Mouse (Mus musculus): ENCODE data around the gene Adam10. TPM values are rescaled to one million over a fixed set of nuclear protein-coding genes. Genes with fewer than 3 reads are reported as not detected.

Gene Adam10
- 93.6 and 99.7 TPM in 2 replicates for polyA plus RNA-seq (2015; fragmentation: Nextera tagmentation; extraction: Ambion mirVana)

GRCm38 (mm10) chr9:70678682-70679131 is at the start of gene Adam10:
Gene Adam10 (plus strand): TSS chr9:70678997.
- peak; percentile 99 for ATAC-seq (ENCODE audit: low read depth)
- Histone ChIP-seq H3K4me2 (peak within 1 kb of the TSS; percentile 89), H3K9ac (peak within 1 kb of the TSS; percentile 98), H3K36me3 (no peaks in the 10 kb centered on the region), H3K4me1 (replicated peaks) (peaks cover 31% of the 10 kb centered on the region), H3K27me3 (no peaks in the 10 kb centered on the region), H3K4me3 (peak within 1 kb of the TSS; percentile 97), H3K27ac (replicated peaks) (peak within 1 kb of the TSS; percentile 99), H3K9me3 (no peaks in the 10 kb centered on the region)
- under 1% methylated on average over 48 of the region's 48 CpGs for WGBS

DNA sequence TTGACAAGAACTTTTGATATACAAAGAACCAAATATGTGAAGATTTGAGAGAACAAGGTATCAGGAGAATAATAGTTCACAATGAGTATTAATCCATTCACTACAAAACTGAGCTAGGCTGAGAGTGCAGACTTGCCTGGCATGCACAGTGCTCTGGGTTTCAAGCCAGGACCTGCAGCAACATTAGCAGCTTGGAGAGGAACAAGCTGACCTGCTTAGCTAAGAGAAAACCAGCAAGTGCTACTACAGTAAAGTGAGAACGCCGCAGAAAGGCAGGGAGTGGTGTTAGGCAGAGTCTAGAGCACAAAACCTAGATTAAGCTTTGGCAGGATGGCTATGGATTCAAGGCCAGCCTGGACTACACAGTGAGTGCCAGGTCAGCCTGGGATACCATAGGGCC is 49.1 kb upstream of the Adam10 start:
- Histone ChIP-seq H3K27me3 (no peaks in the 10 kb centered on the region), H3K9me3 (no peaks in the 10 kb centered on the region), H3K36me3 (peaks cover 30% of the 10 kb centered on the region), H3K4me2 (no peak overlapping the region), H3K9ac (no peak overlapping the region), H3K27ac (replicated peaks) (no peak overlapping the region), H3K4me3 (no peak overlapping the region), H3K4me1 (replicated peaks) (no peaks in the 10 kb centered on the region)
- 89% methylated on average over 2 of the region's 2 CpGs for WGBS
- no peak for ATAC-seq (ENCODE audit: low read depth)

- Histone ChIP-seq H3K9ac (no peak overlapping the region), H3K27me3 (no peaks in the 10 kb centered on the region), H3K4me2 (no peak overlapping the region), H3K4me1 (replicated peaks) (no peaks in the 10 kb centered on the region), H3K4me3 (no peak overlapping the region), H3K9me3 (no peaks in the 10 kb centered on the region), H3K27ac (replicated peaks) (no peak overlapping the region), H3K36me3 (peaks cover 26% of the 10 kb centered on the region)
- WGBS = 32% methylated on average over 5 of the region's 5 CpGs
- ATAC-seq (ENCODE audit: low read depth) = no peak
Measured at GRCm38 (mm10) chr9:70631665-70632064, 47.1 kb upstream of the Adam10 start.

- no peaks in the 10 kb centered on the region for H3K9me3 ChIP-seq
- WGBS = 82% methylated on average over 2 of the region's 2 CpGs
- H3K27ac ChIP-seq (replicated peaks) = no peak overlapping the region
- H3K9ac ChIP-seq = no peak overlapping the region
- ATAC-seq (ENCODE audit: low read depth) = no peak
- H3K4me3 ChIP-seq = no peak overlapping the region
- H3K36me3 ChIP-seq = peaks cover 25% of the 10 kb centered on the region
- no peaks in the 10 kb centered on the region for H3K4me1 ChIP-seq (replicated peaks)
- H3K27me3 ChIP-seq = no peaks in the 10 kb centered on the region
- no peak overlapping the region for H3K4me2 ChIP-seq
Measured at GRCm38 (mm10) chr9:70636748-70637147, 42.0 kb upstream of the Adam10 start.

DNA sequence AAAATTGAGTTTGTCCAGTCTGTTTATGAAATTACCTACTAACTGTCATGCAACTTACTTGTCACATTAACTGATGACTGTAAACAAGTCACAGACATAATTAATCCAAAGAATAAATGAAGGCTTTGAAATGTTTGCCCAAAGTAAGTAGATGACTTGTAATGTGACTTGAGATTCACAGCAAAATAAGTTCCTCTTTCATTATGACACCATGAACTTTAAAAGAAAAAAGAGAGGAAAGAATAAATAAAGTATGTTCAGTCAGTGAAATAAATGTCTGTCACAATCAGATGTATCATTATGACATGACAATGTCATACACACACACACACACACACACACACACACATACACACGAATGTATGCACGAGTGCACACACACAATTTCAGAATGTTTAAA is 28.5 kb upstream of the Adam10 start:
- ATAC-seq (ENCODE audit: low read depth) = no peak
- WGBS = 83% methylated on average over 2 of the region's 2 CpGs
- Histone ChIP-seq H3K36me3 (0 out of 2 replicates have a peak, but pooled peaks cover 3% of the 10 kb centered on the region), H3K27me3 (no peaks in the 10 kb centered on the region), H3K4me1 (replicated peaks) (peaks cover 35% of the 10 kb centered on the region), H3K4me3 (no peak overlapping the region), H3K4me2 (no peak overlapping the region), H3K9me3 (no peaks in the 10 kb centered on the region), H3K27ac (replicated peaks) (no peak overlapping the region), H3K9ac (no peak overlapping the region)

DNA sequence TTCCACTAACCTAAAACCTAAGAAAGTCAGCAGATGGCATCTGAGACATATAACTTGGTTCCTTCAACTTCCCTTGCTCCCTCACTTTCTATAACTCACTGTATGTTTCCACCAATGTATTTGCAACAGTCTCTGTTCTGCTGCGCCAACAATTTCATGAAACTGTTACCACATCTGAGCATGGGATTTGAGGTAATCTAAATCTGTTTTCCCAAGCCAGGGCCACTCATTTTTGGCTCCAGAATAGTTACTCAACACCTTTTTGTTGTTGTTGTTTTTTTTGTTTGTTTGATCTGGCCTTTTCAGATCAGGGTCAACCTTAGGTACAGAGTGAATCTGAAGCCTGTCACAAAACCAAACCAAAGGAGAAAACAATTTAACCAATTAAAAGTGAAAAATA is 27.8 kb upstream of the Adam10 start:
- H3K4me2 ChIP-seq = no peak overlapping the region
- H3K9ac ChIP-seq = no peak overlapping the region
- WGBS = 98% methylated on average over 1 of the region's 1 CpGs
- 0 out of 2 replicates have a peak, but pooled peaks cover 3% of the 10 kb centered on the region for H3K36me3 ChIP-seq
- H3K4me3 ChIP-seq = no peak overlapping the region
- H3K4me1 ChIP-seq (replicated peaks) = peaks cover 41% of the 10 kb centered on the region
- no peak overlapping the region for H3K27ac ChIP-seq (replicated peaks)
- H3K27me3 ChIP-seq = no peaks in the 10 kb centered on the region
- no peaks in the 10 kb centered on the region for H3K9me3 ChIP-seq
- ATAC-seq (ENCODE audit: low read depth) = no peak

GRCm38 (mm10) chr9:70652221-70652620 is 26.6 kb upstream of the Adam10 start:
- Histone ChIP-seq H3K4me2 (peak overlapping the region; percentile 72; the same call in 1 of the 2 replicates), H3K27me3 (no peaks in the 10 kb centered on the region), H3K4me1 (replicated peaks) (peaks cover 42% of the 10 kb centered on the region), H3K4me3 (no peak overlapping the region), H3K27ac (replicated peaks) (no peak overlapping the region), H3K9ac (no peak overlapping the region), H3K9me3 (no peaks in the 10 kb centered on the region), H3K36me3 (0 out of 2 replicates have a peak, but pooled peaks cover 3% of the 10 kb centered on the region)
- 78% methylated on average over 2 of the region's 2 CpGs for WGBS
- no peak for ATAC-seq (ENCODE audit: low read depth)

DNA sequence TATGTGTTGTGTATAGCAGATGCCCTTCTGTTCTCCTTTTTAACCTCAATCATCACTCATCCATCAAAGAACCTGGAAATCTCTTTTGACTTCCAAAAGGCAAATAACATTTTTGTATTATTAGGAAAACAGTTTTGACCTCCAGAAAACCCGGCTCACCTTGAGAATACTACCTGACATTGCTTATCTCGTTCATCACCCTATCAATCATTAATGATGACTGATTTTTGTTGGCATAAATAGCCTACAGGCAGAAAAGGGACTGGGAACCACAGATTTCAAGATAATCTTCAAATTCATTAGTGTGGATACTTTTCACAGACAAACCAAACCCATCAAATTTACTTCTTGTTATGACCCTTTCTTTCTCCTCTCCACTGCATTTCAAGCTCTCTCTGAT is 24.9 kb upstream of the Adam10 start:
- ATAC-seq (ENCODE audit: low read depth) = no peak
- H3K4me3 ChIP-seq = peak overlapping the region; percentile 96
- H3K27ac ChIP-seq (replicated peaks) = 0 out of 2 replicates have a peak overlapping the region, but pooled peaks have one; percentile 33
- H3K4me1 ChIP-seq (replicated peaks) = peaks cover 46% of the 10 kb centered on the region
- H3K9me3 ChIP-seq = no peaks in the 10 kb centered on the region
- no peaks in the 10 kb centered on the region for H3K27me3 ChIP-seq
- 76% methylated on average over 2 of the region's 2 CpGs for WGBS
- H3K4me2 ChIP-seq = peak overlapping the region; percentile 72
- H3K36me3 ChIP-seq = 0 out of 2 replicates have a peak, but pooled peaks cover 3% of the 10 kb centered on the region
- peak overlapping the region; percentile 57 for H3K9ac ChIP-seq

- Histone ChIP-seq H3K27ac (replicated peaks) (0 out of 2 replicates have a peak overlapping the region, but pooled peaks have one; percentile 33), H3K4me2 (peak overlapping the region; percentile 72), H3K9me3 (no peaks in the 10 kb centered on the region), H3K27me3 (no peaks in the 10 kb centered on the region), H3K4me3 (peak overlapping the region; percentile 96), H3K9ac (peak overlapping the region; percentile 57), H3K4me1 (replicated peaks) (peaks cover 46% of the 10 kb centered on the region), H3K36me3 (0 out of 2 replicates have a peak, but pooled peaks cover 3% of the 10 kb centered on the region)
- 61% methylated on average over 4 of the region's 4 CpGs for WGBS
- no peak for ATAC-seq (ENCODE audit: low read depth)
Measured at GRCm38 (mm10) chr9:70654496-70654895, 24.3 kb upstream of the Adam10 start.

- Histone ChIP-seq H3K4me3 (peak overlapping the region; percentile 96), H3K9ac (peak overlapping the region; percentile 97), H3K27ac (replicated peaks) (no peak overlapping the region), H3K27me3 (no peaks in the 10 kb centered on the region), H3K36me3 (no peaks in the 10 kb centered on the region), H3K9me3 (no peaks in the 10 kb centered on the region), H3K4me2 (peak overlapping the region; percentile 72), H3K4me1 (replicated peaks) (peaks cover 46% of the 10 kb centered on the region)
- ATAC-seq (ENCODE audit: low read depth) = no peak
- WGBS = 51% methylated on average over 2 of the region's 2 CpGs
Measured at GRCm38 (mm10) chr9:70655764-70656129, 23.1 kb upstream of the Adam10 start.

DNA sequence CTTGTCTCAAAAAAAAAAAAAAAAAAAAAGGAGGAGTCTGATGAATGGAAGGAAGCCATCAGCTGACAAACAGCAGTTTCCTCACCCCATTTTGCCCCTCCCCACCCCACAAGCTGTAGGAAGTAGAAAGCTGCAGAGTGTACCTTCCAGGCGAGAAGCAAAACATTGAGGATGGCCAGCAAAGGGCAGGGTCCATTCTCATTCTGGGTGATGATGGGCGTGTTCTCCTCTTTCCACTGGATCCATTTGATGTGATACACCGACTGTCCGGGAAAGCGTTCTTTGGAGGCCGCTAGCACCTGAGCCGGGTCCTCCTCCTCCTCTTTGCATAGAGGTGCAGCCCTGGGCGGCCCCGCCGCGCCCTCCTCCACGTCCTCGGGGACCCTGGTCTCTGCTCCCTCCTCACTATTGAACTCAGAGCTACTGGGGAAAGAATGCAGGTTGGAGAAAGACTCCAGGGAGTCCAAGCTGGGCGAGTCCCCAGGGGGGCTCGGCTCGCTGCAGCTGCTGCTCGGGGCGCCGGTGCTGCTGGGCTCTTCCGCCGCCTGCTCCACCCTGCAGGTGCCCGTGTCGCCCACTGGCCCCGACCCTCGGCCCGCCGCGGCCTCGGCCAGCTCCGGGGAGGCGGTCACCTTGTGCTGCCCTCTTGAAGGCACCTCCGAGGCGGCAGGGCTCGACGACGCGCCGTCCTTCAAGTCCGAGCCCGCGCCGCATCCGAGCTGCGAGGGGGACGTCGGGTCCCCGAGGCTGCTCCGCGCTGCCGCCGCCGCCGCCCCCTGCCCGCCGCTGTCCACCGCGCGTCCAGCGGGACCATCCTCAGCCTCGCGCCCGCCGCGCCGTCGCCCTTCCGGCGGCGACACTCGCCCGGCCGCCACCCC is 22.4 kb upstream of the Adam10 start, which contains the start of gene Gm10642:
Gm10642 (plus strand) TSS at position 122 of the 878 bp plus-strand sequence.
- Histone ChIP-seq H3K9me3 (no peaks in the 10 kb centered on the region), H3K4me2 (peak within 1 kb of the TSS; percentile 72), H3K4me3 (peak within 1 kb of the TSS; percentile 96), H3K27me3 (no peaks in the 10 kb centered on the region), H3K36me3 (no peaks in the 10 kb centered on the region), H3K27ac (replicated peaks) (peak within 1 kb of the TSS; percentile 98), H3K4me1 (replicated peaks) (peaks cover 46% of the 10 kb centered on the region), H3K9ac (peak within 1 kb of the TSS; percentile 97)
- under 1% methylated on average over 47 of the region's 72 CpGs for WGBS
- ATAC-seq (ENCODE audit: low read depth) = peak; percentile 71

All from neural tube, embryonic 13.5 days (tissue).